Mouse (Mus musculus): ENCODE results near the gene Odf2l. TPM values are rescaled to one million over a fixed set of nuclear protein-coding genes. Genes with fewer than 3 reads are reported as not detected.

Odf2l gene
- polyA plus RNA-seq, 1 experiment from 2014 or later = 14.2 TPM

DNA sequence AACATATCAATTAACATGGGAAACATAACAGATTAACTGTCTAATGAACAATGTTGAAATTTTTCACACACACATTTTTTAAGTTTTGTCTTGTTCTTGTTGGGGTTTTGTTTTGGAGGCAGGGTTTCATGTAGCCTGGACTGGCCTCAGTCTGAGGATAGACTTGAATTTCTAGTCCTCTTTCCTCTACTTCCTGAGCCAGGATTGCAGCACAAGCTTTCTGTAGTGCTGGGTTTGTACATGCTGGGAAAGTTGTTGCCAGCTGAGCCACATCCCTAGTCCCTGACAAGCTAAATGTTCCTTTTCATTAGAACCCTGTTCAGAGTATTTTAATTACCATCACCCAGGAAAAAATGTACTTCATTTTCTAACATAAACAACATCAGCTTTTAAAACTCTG, 29.6 kb downstream of the Odf2l start:
- H3K27ac ChIP-seq (replicated peaks; ENCODE audit: low read depth, low read length) = no peak overlapping the region
- no peaks in the 10 kb centered on the region for H3K9me3 ChIP-seq (ENCODE audit: control insufficient read depth, low read length)
- no peaks in the 10 kb centered on the region for H3K27me3 ChIP-seq (ENCODE audit: control insufficient read depth, insufficient read depth, low read length)
- H3K4me1 ChIP-seq (ENCODE audit: control insufficient read depth, insufficient read depth, low read length) = no peaks in the 10 kb centered on the region
- DNase-seq (no peak), ATAC-seq (ENCODE audit: low FRiP score, low TSS enrichment) (no peak)
- H3K36me3 ChIP-seq (ENCODE audit: control insufficient read depth, insufficient read depth, low read length) = peaks cover 22% of the 10 kb centered on the region
- no peak overlapping the region for H3K4me3 ChIP-seq (replicated peaks; ENCODE audit: low read depth, low read length)
- no peak overlapping the region for H3K4me2 ChIP-seq (ENCODE audit: low read length)
- no peak overlapping the region for H3K9ac ChIP-seq (replicated peaks; ENCODE audit: low read length)

DNA sequence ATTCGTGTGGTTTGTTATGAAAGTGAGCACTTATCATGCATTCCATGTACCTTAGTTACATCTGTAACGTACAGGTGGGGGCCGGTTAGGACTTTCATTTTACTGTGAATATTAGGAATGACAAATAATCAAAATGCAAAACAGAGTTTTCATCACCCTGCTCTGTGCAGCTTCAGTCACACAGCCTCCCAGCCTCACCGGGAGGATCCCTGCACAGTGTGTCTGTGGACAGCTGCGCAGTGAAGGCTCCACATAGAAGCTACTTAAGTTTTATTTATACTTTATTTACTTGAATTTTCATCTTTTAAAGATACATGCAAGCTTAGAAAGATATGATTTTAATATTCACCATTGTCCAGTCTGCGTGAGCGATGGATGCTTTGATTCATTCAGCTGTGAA, 32.7 kb downstream of the Odf2l start:
- no peak for DNase-seq
- Histone ChIP-seq H3K36me3 (ENCODE audit: control insufficient read depth, insufficient read depth, low read length) (peaks cover 28% of the 10 kb centered on the region), H3K4me1 (ENCODE audit: control insufficient read depth, insufficient read depth, low read length) (no peaks in the 10 kb centered on the region), H3K9me3 (ENCODE audit: control insufficient read depth, low read length) (no peaks in the 10 kb centered on the region), H3K4me2 (ENCODE audit: low read length) (no peak overlapping the region), H3K9ac (replicated peaks; ENCODE audit: low read length) (no peak overlapping the region), H3K4me3 (replicated peaks; ENCODE audit: low read depth, low read length) (no peak overlapping the region), H3K27ac (replicated peaks; ENCODE audit: low read depth, low read length) (no peak overlapping the region), H3K27me3 (ENCODE audit: control insufficient read depth, insufficient read depth, low read length) (no peaks in the 10 kb centered on the region)
- ATAC-seq (ENCODE audit: low FRiP score, low TSS enrichment) = no peak
- 94% methylated on average over 7 of the region's 7 CpGs for WGBS

DNA sequence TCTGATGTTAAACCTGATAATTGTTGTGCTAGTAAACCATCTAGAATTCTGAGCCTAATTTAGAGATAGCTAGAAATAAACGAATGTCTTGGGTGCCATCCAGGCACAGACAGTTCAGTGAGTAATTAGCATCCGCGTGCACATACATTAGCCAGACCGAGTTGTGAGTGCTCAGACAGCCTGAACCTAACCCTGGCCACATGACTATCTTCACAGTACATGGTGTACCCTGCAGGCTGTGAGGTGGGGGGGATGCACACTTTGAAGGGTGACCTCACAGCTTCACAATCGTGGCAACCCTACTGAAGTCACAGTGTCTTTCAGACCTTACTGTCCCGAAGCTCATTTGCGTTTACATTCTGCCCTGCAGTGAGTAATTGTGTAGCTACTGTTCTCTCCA, 33.5 kb downstream of the Odf2l start:
- Histone ChIP-seq H3K4me1 (ENCODE audit: control insufficient read depth, insufficient read depth, low read length) (no peaks in the 10 kb centered on the region), H3K9ac (replicated peaks; ENCODE audit: low read length) (no peak overlapping the region), H3K27me3 (ENCODE audit: control insufficient read depth, insufficient read depth, low read length) (no peaks in the 10 kb centered on the region), H3K36me3 (ENCODE audit: control insufficient read depth, insufficient read depth, low read length) (peaks cover 25% of the 10 kb centered on the region), H3K27ac (replicated peaks; ENCODE audit: low read depth, low read length) (no peak overlapping the region), H3K9me3 (ENCODE audit: control insufficient read depth, low read length) (no peaks in the 10 kb centered on the region), H3K4me3 (replicated peaks; ENCODE audit: low read depth, low read length) (no peak overlapping the region), H3K4me2 (ENCODE audit: low read length) (no peak overlapping the region)
- ATAC-seq (ENCODE audit: low FRiP score, low TSS enrichment) (no peak; the same call in 1 of the 2 replicates), DNase-seq (no peak)
- WGBS = 88% methylated on average over 7 of the region's 7 CpGs

DNA sequence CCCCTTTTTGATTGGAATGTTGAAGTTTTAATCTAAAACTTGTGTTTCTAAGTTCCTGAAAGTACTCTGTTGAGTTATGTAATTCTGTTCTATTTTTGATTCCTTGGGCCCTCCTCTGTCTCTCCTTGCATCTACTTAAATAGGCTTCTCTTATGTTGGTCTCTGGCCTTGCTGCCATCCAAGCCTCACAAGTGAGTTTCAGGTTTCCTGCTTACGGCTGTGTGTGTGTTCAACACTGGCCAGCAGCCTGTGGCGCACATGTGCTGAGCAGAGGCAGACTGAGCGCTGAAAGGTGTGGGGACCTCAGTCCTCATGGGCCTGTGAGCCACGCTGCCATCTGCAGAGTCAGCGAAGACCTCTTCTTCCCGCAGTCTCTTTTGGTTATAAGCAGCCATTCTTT, 38.5 kb downstream of the Odf2l start:
- Histone ChIP-seq H3K9me3 (ENCODE audit: control insufficient read depth, low read length) (no peaks in the 10 kb centered on the region), H3K4me3 (replicated peaks; ENCODE audit: low read depth, low read length) (no peak overlapping the region), H3K9ac (replicated peaks; ENCODE audit: low read length) (no peak overlapping the region), H3K36me3 (ENCODE audit: control insufficient read depth, insufficient read depth, low read length) (peaks cover 6% of the 10 kb centered on the region; the same call in 1 of the 2 replicates), H3K4me1 (ENCODE audit: control insufficient read depth, insufficient read depth, low read length) (no peaks in the 10 kb centered on the region), H3K4me2 (ENCODE audit: low read length) (no peak overlapping the region), H3K27ac (replicated peaks; ENCODE audit: low read depth, low read length) (no peak overlapping the region), H3K27me3 (ENCODE audit: control insufficient read depth, insufficient read depth, low read length) (no peaks in the 10 kb centered on the region)
- WGBS = 95% methylated on average over 6 of the region's 6 CpGs
- DNase-seq = no peak
- ATAC-seq (ENCODE audit: low FRiP score, low TSS enrichment) = no peak

DNA sequence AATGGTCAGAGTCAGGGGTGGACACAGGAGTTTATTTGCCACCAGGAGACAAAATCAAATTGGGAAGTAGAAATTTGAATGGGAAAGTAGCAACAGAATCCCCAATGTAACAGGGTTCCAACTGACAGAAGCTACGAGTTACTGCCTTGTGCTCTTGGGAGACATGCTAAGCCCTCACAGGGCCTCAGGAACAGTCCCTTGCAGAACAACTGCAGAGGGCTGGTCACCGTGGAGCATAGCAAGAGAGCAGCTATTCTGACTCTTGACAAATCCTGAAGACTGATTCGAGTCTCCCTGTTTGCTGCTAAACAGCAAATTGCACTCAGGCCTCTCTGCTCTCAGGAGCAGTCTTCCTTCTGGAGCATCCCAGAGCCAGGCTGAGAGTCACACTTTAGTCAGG, 40.1 kb downstream of the Odf2l start:
- no peak overlapping the region for H3K9ac ChIP-seq (replicated peaks; ENCODE audit: low read length)
- no peaks in the 10 kb centered on the region for H3K4me1 ChIP-seq (ENCODE audit: control insufficient read depth, insufficient read depth, low read length)
- no peaks in the 10 kb centered on the region for H3K27me3 ChIP-seq (ENCODE audit: control insufficient read depth, insufficient read depth, low read length)
- no peak overlapping the region for H3K27ac ChIP-seq (replicated peaks; ENCODE audit: low read depth, low read length)
- no peak overlapping the region for H3K4me3 ChIP-seq (replicated peaks; ENCODE audit: low read depth, low read length)
- H3K36me3 ChIP-seq (ENCODE audit: control insufficient read depth, insufficient read depth, low read length) = peaks cover 6% of the 10 kb centered on the region; the same call in 1 of the 2 replicates
- H3K4me2 ChIP-seq (ENCODE audit: low read length) = no peak overlapping the region
- 87% methylated on average over 3 of the region's 3 CpGs for WGBS
- DNase-seq (no peak), ATAC-seq (ENCODE audit: low FRiP score, low TSS enrichment) (no peak)
- no peaks in the 10 kb centered on the region for H3K9me3 ChIP-seq (ENCODE audit: control insufficient read depth, low read length)

DNA sequence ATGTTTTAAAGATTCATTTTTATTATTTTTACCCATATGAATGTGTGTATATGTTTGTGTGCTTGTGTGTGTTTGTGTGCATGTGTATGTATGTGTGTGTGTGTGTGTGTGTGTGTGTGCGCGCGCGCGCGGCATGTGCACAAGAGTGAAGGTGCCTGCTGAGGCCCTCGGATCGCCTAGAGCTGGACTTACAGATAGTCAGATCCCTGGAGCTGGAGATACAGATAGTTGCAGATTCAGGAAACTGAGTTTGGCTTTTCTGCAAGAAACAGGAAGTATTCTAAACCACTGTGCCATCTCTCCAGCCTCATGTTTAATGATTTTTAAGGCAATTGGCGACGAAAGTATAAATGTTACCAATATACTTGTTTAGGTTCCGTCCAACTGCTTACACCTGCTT, 48.4 kb downstream of the Odf2l start:
- ATAC-seq (ENCODE audit: low FRiP score, low TSS enrichment) (no peak), DNase-seq (no peak)
- Histone ChIP-seq H3K9me3 (ENCODE audit: control insufficient read depth, low read length) (no peaks in the 10 kb centered on the region), H3K9ac (replicated peaks; ENCODE audit: low read length) (no peak overlapping the region), H3K36me3 (ENCODE audit: control insufficient read depth, insufficient read depth, low read length) (no peaks in the 10 kb centered on the region), H3K4me3 (replicated peaks; ENCODE audit: low read depth, low read length) (no peak overlapping the region), H3K27me3 (ENCODE audit: control insufficient read depth, insufficient read depth, low read length) (no peaks in the 10 kb centered on the region), H3K4me2 (ENCODE audit: low read length) (no peak overlapping the region), H3K27ac (replicated peaks; ENCODE audit: low read depth, low read length) (no peak overlapping the region), H3K4me1 (ENCODE audit: control insufficient read depth, insufficient read depth, low read length) (no peaks in the 10 kb centered on the region)
- 97% methylated on average over 11 of the region's 11 CpGs for WGBS

DNA sequence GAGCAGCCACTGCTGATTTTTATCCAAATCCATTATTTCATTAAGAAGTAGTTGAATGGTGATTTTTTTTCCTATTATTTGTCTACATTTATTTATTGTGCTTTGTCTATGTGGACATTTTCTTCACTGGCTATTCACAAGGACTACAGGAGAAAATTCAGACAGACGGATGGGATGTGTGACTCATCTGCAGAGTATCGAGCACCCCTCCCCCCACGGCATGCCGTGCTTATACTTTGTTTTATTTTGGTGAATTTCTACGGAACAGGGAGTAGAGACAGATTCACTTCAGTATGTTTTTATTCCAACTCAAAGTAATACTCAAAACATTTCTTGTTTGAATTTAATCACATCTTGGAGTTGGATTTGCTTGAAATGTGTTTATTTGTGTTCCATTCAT, 49.4 kb downstream of the Odf2l start:
- no peak overlapping the region for H3K9ac ChIP-seq (replicated peaks; ENCODE audit: low read length)
- WGBS = 94% methylated on average over 5 of the region's 5 CpGs
- H3K27ac ChIP-seq (replicated peaks; ENCODE audit: low read depth, low read length) = no peak overlapping the region
- no peaks in the 10 kb centered on the region for H3K27me3 ChIP-seq (ENCODE audit: control insufficient read depth, insufficient read depth, low read length)
- H3K4me1 ChIP-seq (ENCODE audit: control insufficient read depth, insufficient read depth, low read length) = no peaks in the 10 kb centered on the region
- H3K9me3 ChIP-seq (ENCODE audit: control insufficient read depth, low read length) = no peaks in the 10 kb centered on the region
- DNase-seq = no peak
- no peak for ATAC-seq (ENCODE audit: low FRiP score, low TSS enrichment)
- no peaks in the 10 kb centered on the region for H3K36me3 ChIP-seq (ENCODE audit: control insufficient read depth, insufficient read depth, low read length)
- H3K4me3 ChIP-seq (replicated peaks; ENCODE audit: low read depth, low read length) = no peak overlapping the region
- no peak overlapping the region for H3K4me2 ChIP-seq (ENCODE audit: low read length)

DNA sequence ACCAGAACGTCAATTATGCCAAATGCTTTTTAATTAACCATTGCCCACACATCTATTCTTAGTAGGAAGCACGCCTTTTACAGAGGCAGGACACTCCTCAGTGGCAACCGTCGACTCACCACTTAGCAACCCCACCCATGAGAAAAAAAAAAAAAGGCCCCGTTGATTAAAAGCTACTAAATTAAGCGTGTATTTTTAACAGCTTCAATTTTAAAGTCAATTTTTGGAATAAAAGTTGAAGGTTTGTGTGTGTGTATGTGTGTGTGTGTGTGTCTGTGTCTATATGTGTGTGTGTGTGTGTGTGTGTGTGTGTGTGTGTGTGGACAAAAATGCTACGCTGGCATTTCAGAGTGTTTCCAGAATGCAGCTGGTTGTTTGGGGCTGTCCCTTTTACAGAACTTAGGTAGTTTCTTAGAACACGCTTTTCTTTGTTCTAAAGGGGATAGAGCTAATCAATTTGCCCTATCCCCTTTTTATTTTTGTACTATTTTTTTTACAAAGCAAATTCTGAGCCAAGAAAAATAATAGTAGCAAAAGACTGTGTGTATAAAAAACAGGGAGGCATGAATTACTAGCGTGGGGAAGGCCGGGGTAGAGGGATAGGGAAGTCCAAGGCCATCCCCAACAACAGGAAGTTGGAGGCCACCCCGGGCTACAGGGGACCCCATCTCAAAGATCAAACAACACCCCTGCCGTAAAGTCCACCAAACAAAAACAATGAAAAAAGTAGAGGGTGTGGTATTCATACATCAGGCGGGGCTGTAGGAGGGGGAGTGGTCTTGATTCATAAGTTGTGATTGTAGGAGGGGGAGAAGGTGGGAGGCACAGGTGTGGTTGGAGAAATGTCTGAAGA, 50.7 kb downstream of the Odf2l start:
- Histone ChIP-seq H3K4me3 (replicated peaks; ENCODE audit: low read depth, low read length) (no peak overlapping the region), H3K4me2 (ENCODE audit: low read length) (no peak overlapping the region), H3K4me1 (ENCODE audit: control insufficient read depth, insufficient read depth, low read length) (no peaks in the 10 kb centered on the region), H3K9ac (replicated peaks; ENCODE audit: low read length) (no peak overlapping the region), H3K36me3 (ENCODE audit: control insufficient read depth, insufficient read depth, low read length) (no peaks in the 10 kb centered on the region), H3K9me3 (ENCODE audit: control insufficient read depth, low read length) (no peaks in the 10 kb centered on the region), H3K27me3 (ENCODE audit: control insufficient read depth, insufficient read depth, low read length) (no peaks in the 10 kb centered on the region), H3K27ac (replicated peaks; ENCODE audit: low read depth, low read length) (no peak overlapping the region)
- DNase-seq (no peak), ATAC-seq (ENCODE audit: low FRiP score, low TSS enrichment) (no peak)
- 88% methylated on average over 13 of the region's 13 CpGs for WGBS

DNA sequence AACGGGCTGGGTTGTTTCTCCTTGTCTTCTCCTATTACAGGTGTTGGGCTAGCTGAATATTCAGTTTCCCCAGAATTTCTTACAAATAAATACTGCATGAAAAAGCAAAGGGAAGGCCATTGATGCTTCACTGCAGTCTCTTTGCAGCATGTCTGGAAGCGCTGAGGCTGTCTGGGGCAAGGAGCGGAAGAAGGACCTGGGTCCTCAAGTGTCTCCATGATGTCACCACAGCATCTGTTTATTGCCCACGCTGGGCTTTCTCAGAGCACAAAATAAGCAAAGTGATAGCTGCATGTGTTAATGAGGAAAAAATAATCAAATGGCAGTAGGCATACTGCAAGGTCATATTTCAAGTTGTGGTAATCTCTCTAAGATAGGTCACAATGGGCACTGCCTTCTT, 51.6 kb downstream of the Odf2l start:
- no peak for ATAC-seq (ENCODE audit: low FRiP score, low TSS enrichment)

More for the DNA sequence above, 51.6 kb downstream of the Odf2l start:
- 94% methylated on average over 4 of the region's 4 CpGs for WGBS
- Histone ChIP-seq H3K27me3 (ENCODE audit: control insufficient read depth, insufficient read depth, low read length) (no peaks in the 10 kb centered on the region), H3K4me2 (ENCODE audit: low read length) (no peak overlapping the region), H3K9me3 (ENCODE audit: control insufficient read depth, low read length) (no peaks in the 10 kb centered on the region), H3K4me1 (ENCODE audit: control insufficient read depth, insufficient read depth, low read length) (no peaks in the 10 kb centered on the region), H3K36me3 (ENCODE audit: control insufficient read depth, insufficient read depth, low read length) (no peaks in the 10 kb centered on the region), H3K27ac (replicated peaks; ENCODE audit: low read depth, low read length) (no peak overlapping the region), H3K4me3 (replicated peaks; ENCODE audit: low read depth, low read length) (no peak overlapping the region), H3K9ac (replicated peaks; ENCODE audit: low read length) (no peak overlapping the region)
- no peak for DNase-seq
